Mouse (Mus musculus) skeletal muscle tissue, adult 2 months (tissue): ENCODE measurements around the gene Abcc2.

Source experiments
- DNase-seq: peaks from one replicate; pipeline ENCODE4 v3.0.0-alpha.2; 2012; ENCODE audit warnings: low read depth, low spot score

Gene Abcc2

GRCm38 (mm10) chr19:43851996-43852630 is 70.1 kb downstream of the Abcc2 start:
- no peak for DNase-seq

GRCm38 (mm10) chr19:43852837-43853545 is 71.0 kb downstream of the Abcc2 start:
- DNase-seq = no peak

- DNase-seq = no peak
Observed at GRCm38 (mm10) chr19:43857347-43857746, 75.4 kb downstream of the Abcc2 start.

GRCm38 (mm10) chr19:43870418-43870817 is 88.4 kb downstream of the Abcc2 start:
- DNase-seq = no peak

GRCm38 (mm10) chr19:43874351-43874750 is 92.4 kb downstream of the Abcc2 start:
- no peak for DNase-seq

- peak; percentile 31 for DNase-seq
Observed at GRCm38 (mm10) chr19:43875996-43876395, 94.0 kb downstream of the Abcc2 start.

- DNase-seq = peak; percentile 27
Observed at GRCm38 (mm10) chr19:43877364-43877763, 95.4 kb downstream of the Abcc2 start.

GRCm38 (mm10) chr19:43878111-43879092 is 96.4 kb downstream of the Abcc2 start:
- peak; percentile 48 for DNase-seq

- no peak for DNase-seq
Observed at GRCm38 (mm10) chr19:43879401-43880212, 97.6 kb downstream of the Abcc2 start.

GRCm38 (mm10) chr19:43880420-43880819 is 98.4 kb downstream of the Abcc2 start:
- no peak for DNase-seq

- DNase-seq = no peak
Observed at GRCm38 (mm10) chr19:43881615-43882014, 99.6 kb downstream of the Abcc2 start.

GRCm38 (mm10) chr19:43882895-43883573 is 101.0 kb downstream of the Abcc2 start:
- DNase-seq = no peak

GRCm38 (mm10) chr19:43884668-43885498 is 102.9 kb downstream of the Abcc2 start:
- no peak for DNase-seq

- no peak for DNase-seq
Observed at GRCm38 (mm10) chr19:43886371-43887099, 104.5 kb downstream of the Abcc2 start.

- DNase-seq = no peak
Observed at GRCm38 (mm10) chr19:43887242-43887641, 105.2 kb downstream of the Abcc2 start.

GRCm38 (mm10) chr19:43887725-43888124 is 105.7 kb downstream of the Abcc2 start:
- DNase-seq = no peak
